Mouse (Mus musculus): Measurements from ENCODE around the gene Asphd1. TPM values are rescaled to one million over a fixed set of nuclear protein-coding genes. Genes with fewer than 3 reads are reported as not detected.
A peak's percentile ranks its signal among the peaks of the same experiment; 100 is the strongest.

The Asphd1 gene
- polyA plus RNA-seq, 1 experiment from 2014 or later = 0.40 TPM

GRCm38 (mm10) chr7:126948626-126949025, 756 bp downstream of the Asphd1 start:
- Histone ChIP-seq H3K36me3 (ENCODE audit: control insufficient read depth, insufficient read depth, low read length) (peaks cover 3% of the 10 kb centered on the region; the same call in 1 of the 2 replicates), H3K9ac (ENCODE audit: low read length) (no peak overlapping the region), H3K27me3 (ENCODE audit: control insufficient read depth, insufficient read depth, low read length) (peaks cover 20% of the 10 kb centered on the region), H3K4me2 (ENCODE audit: low read depth, low read length, severe bottlenecking) (no peak overlapping the region), H3K9me3 (ENCODE audit: control insufficient read depth, low read length) (no peaks in the 10 kb centered on the region), H3K27ac (ENCODE audit: low read depth, low read length) (no peak overlapping the region), H3K4me1 (replicated peaks; ENCODE audit: control insufficient read depth, insufficient read depth, low read length) (peaks cover 7% of the 10 kb centered on the region; the same call in 1 of the 2 replicates), H3K4me3 (ENCODE audit: low read depth, low read length) (no peak overlapping the region)
- ATAC-seq (replicated peaks; ENCODE audit: low FRiP score) = no peak
- WGBS = 83% methylated on average over 10 of the region's 10 CpGs
- no peak for DNase-seq (ENCODE audit: low spot score)

- Histone ChIP-seq H3K9me3 (ENCODE audit: control insufficient read depth, low read length) (no peaks in the 10 kb centered on the region), H3K4me2 (ENCODE audit: low read depth, low read length, severe bottlenecking) (no peak overlapping the region), H3K27me3 (ENCODE audit: control insufficient read depth, insufficient read depth, low read length) (peaks cover 15% of the 10 kb centered on the region), H3K36me3 (ENCODE audit: control insufficient read depth, insufficient read depth, low read length) (peaks cover 3% of the 10 kb centered on the region; the same call in 1 of the 2 replicates), H3K4me1 (replicated peaks; ENCODE audit: control insufficient read depth, insufficient read depth, low read length) (peaks cover 3% of the 10 kb centered on the region; the same call in 1 of the 2 replicates), H3K27ac (ENCODE audit: low read depth, low read length) (no peak overlapping the region), H3K9ac (ENCODE audit: low read length) (no peak overlapping the region), H3K4me3 (ENCODE audit: low read depth, low read length) (no peak overlapping the region)
- ATAC-seq (replicated peaks; ENCODE audit: low FRiP score) (no peak), DNase-seq (ENCODE audit: low spot score) (no peak)
- WGBS = 37% methylated on average over 3 of the region's 3 CpGs
These were observed 2.9 kb downstream of the Asphd1 start for GRCm38 (mm10) chr7:126946530-126946929.

- Histone ChIP-seq H3K27ac (ENCODE audit: low read depth, low read length) (no peak overlapping the region), H3K36me3 (ENCODE audit: control insufficient read depth, insufficient read depth, low read length) (peaks cover 6% of the 10 kb centered on the region; the same call in 1 of the 2 replicates), H3K4me1 (replicated peaks; ENCODE audit: control insufficient read depth, insufficient read depth, low read length) (no peaks in the 10 kb centered on the region), H3K4me3 (ENCODE audit: low read depth, low read length) (no peak overlapping the region), H3K27me3 (ENCODE audit: control insufficient read depth, insufficient read depth, low read length) (no peaks in the 10 kb centered on the region), H3K9ac (ENCODE audit: low read length) (no peak overlapping the region), H3K4me2 (ENCODE audit: low read depth, low read length, severe bottlenecking) (no peak overlapping the region), H3K9me3 (ENCODE audit: control insufficient read depth, low read length) (no peaks in the 10 kb centered on the region)
- no peak for DNase-seq (ENCODE audit: low spot score)
- 78% methylated on average over 5 of the region's 5 CpGs for WGBS
- ATAC-seq (replicated peaks; ENCODE audit: low FRiP score) = no peak
These were observed 7.6 kb downstream of the Asphd1 start for GRCm38 (mm10) chr7:126941801-126942200.

- Histone ChIP-seq H3K36me3 (ENCODE audit: control insufficient read depth, insufficient read depth, low read length) (peaks cover 6% of the 10 kb centered on the region; the same call in 1 of the 2 replicates), H3K27ac (ENCODE audit: low read depth, low read length) (no peak overlapping the region), H3K4me1 (replicated peaks; ENCODE audit: control insufficient read depth, insufficient read depth, low read length) (no peaks in the 10 kb centered on the region), H3K9ac (ENCODE audit: low read length) (no peak overlapping the region), H3K4me3 (ENCODE audit: low read depth, low read length) (no peak overlapping the region), H3K9me3 (ENCODE audit: control insufficient read depth, low read length) (no peaks in the 10 kb centered on the region), H3K4me2 (ENCODE audit: low read depth, low read length, severe bottlenecking) (no peak overlapping the region), H3K27me3 (ENCODE audit: control insufficient read depth, insufficient read depth, low read length) (no peaks in the 10 kb centered on the region)
- ATAC-seq (replicated peaks; ENCODE audit: low FRiP score) = no peak
- WGBS = 50% methylated on average over 6 of the region's 6 CpGs
- no peak for DNase-seq (ENCODE audit: low spot score)
These were observed 8.2 kb downstream of the Asphd1 start for GRCm38 (mm10) chr7:126941171-126941570.

- no peak overlapping the region for H3K9ac ChIP-seq (ENCODE audit: low read length)
- ATAC-seq (replicated peaks; ENCODE audit: low FRiP score) (no peak), DNase-seq (ENCODE audit: low spot score) (no peak)
- H3K4me2 ChIP-seq (ENCODE audit: low read depth, low read length, severe bottlenecking) = no peak overlapping the region
- no peak overlapping the region for H3K4me3 ChIP-seq (ENCODE audit: low read depth, low read length)
- 80% methylated on average over 2 of the region's 2 CpGs for WGBS
- no peaks in the 10 kb centered on the region for H3K9me3 ChIP-seq (ENCODE audit: control insufficient read depth, low read length)
- no peaks in the 10 kb centered on the region for H3K27me3 ChIP-seq (ENCODE audit: control insufficient read depth, insufficient read depth, low read length)
- peaks cover 1% of the 10 kb centered on the region; the same call in 1 of the 2 replicates for H3K36me3 ChIP-seq (ENCODE audit: control insufficient read depth, insufficient read depth, low read length)
- peaks cover 2% of the 10 kb centered on the region; the same call in 1 of the 2 replicates for H3K4me1 ChIP-seq (replicated peaks; ENCODE audit: control insufficient read depth, insufficient read depth, low read length)
- no peak overlapping the region for H3K27ac ChIP-seq (ENCODE audit: low read depth, low read length)
These were observed 16.7 kb downstream of the Asphd1 start for GRCm38 (mm10) chr7:126932652-126933051.

GRCm38 (mm10) chr7:126929046-126929445, 20.3 kb downstream of the Asphd1 start:
- peak overlapping the region; percentile 41; the same call in 1 of the 2 replicates for H3K27ac ChIP-seq (ENCODE audit: low read depth, low read length)
- H3K9me3 ChIP-seq (ENCODE audit: control insufficient read depth, low read length) = no peaks in the 10 kb centered on the region
- peak overlapping the region; percentile 84 for H3K9ac ChIP-seq (ENCODE audit: low read length)
- H3K4me3 ChIP-seq (ENCODE audit: low read depth, low read length) = peak overlapping the region; percentile 84
- H3K4me2 ChIP-seq (ENCODE audit: low read depth, low read length, severe bottlenecking) = peak overlapping the region; percentile 96
- no peak for DNase-seq (ENCODE audit: low spot score)
- ATAC-seq (replicated peaks; ENCODE audit: low FRiP score) = peak; percentile 80
- H3K4me1 ChIP-seq (replicated peaks; ENCODE audit: control insufficient read depth, insufficient read depth, low read length) = peaks cover 2% of the 10 kb centered on the region; the same call in 1 of the 2 replicates
- WGBS = 1% methylated on average over 27 of the region's 27 CpGs
- no peaks in the 10 kb centered on the region for H3K36me3 ChIP-seq (ENCODE audit: control insufficient read depth, insufficient read depth, low read length)
- no peaks in the 10 kb centered on the region for H3K27me3 ChIP-seq (ENCODE audit: control insufficient read depth, insufficient read depth, low read length)

GRCm38 (mm10) chr7:126928384-126929037, 20.9 kb downstream of the Asphd1 start, which contains the start of gene Kctd13:
TSS of gene Kctd13 (plus strand) at chr7:126928879.
- Histone ChIP-seq H3K4me1 (replicated peaks; ENCODE audit: control insufficient read depth, insufficient read depth, low read length) (peaks cover 2% of the 10 kb centered on the region; the same call in 1 of the 2 replicates), H3K4me2 (ENCODE audit: low read depth, low read length, severe bottlenecking) (peak within 1 kb of the TSS; percentile 96), H3K27ac (ENCODE audit: low read depth, low read length) (peak within 1 kb of the TSS; percentile 41; the same call in 1 of the 2 replicates), H3K4me3 (ENCODE audit: low read depth, low read length) (peak within 1 kb of the TSS; percentile 84), H3K36me3 (ENCODE audit: control insufficient read depth, insufficient read depth, low read length) (no peaks in the 10 kb centered on the region), H3K27me3 (ENCODE audit: control insufficient read depth, insufficient read depth, low read length) (no peaks in the 10 kb centered on the region), H3K9me3 (ENCODE audit: control insufficient read depth, low read length) (no peaks in the 10 kb centered on the region), H3K9ac (ENCODE audit: low read length) (peak within 1 kb of the TSS; percentile 84)
- ATAC-seq (replicated peaks; ENCODE audit: low FRiP score) (peak; percentile 97), DNase-seq (ENCODE audit: low spot score) (peak; percentile 95)
- 5% methylated on average over 56 of the region's 56 CpGs for WGBS

GRCm38 (mm10) chr7:126926299-126926698, 23.1 kb downstream of the Asphd1 start:
- Histone ChIP-seq H3K4me2 (ENCODE audit: low read depth, low read length, severe bottlenecking) (no peak overlapping the region), H3K4me1 (replicated peaks; ENCODE audit: control insufficient read depth, insufficient read depth, low read length) (peaks cover 2% of the 10 kb centered on the region; the same call in 1 of the 2 replicates), H3K27ac (ENCODE audit: low read depth, low read length) (no peak overlapping the region), H3K9me3 (ENCODE audit: control insufficient read depth, low read length) (no peaks in the 10 kb centered on the region), H3K4me3 (ENCODE audit: low read depth, low read length) (no peak overlapping the region), H3K9ac (ENCODE audit: low read length) (no peak overlapping the region), H3K36me3 (ENCODE audit: control insufficient read depth, insufficient read depth, low read length) (no peaks in the 10 kb centered on the region), H3K27me3 (ENCODE audit: control insufficient read depth, insufficient read depth, low read length) (no peaks in the 10 kb centered on the region)
- ATAC-seq (replicated peaks; ENCODE audit: low FRiP score) (no peak), DNase-seq (ENCODE audit: low spot score) (no peak)
- 54% methylated on average over 3 of the region's 3 CpGs for WGBS

- no peaks in the 10 kb centered on the region for H3K4me1 ChIP-seq (replicated peaks; ENCODE audit: control insufficient read depth, insufficient read depth, low read length)
- no peak overlapping the region for H3K9ac ChIP-seq (ENCODE audit: low read length)
- no peak for DNase-seq (ENCODE audit: low spot score)
- no peak overlapping the region for H3K4me3 ChIP-seq (ENCODE audit: low read depth, low read length)
- H3K27ac ChIP-seq (ENCODE audit: low read depth, low read length) = no peak overlapping the region
- H3K36me3 ChIP-seq (ENCODE audit: control insufficient read depth, insufficient read depth, low read length) = no peaks in the 10 kb centered on the region
- WGBS = 66% methylated on average over 5 of the region's 5 CpGs
- no peak overlapping the region for H3K4me2 ChIP-seq (ENCODE audit: low read depth, low read length, severe bottlenecking)
- no peaks in the 10 kb centered on the region for H3K27me3 ChIP-seq (ENCODE audit: control insufficient read depth, insufficient read depth, low read length)
- H3K9me3 ChIP-seq (ENCODE audit: control insufficient read depth, low read length) = no peaks in the 10 kb centered on the region
- ATAC-seq (replicated peaks; ENCODE audit: low FRiP score) = no peak
These were observed 25.4 kb downstream of the Asphd1 start for GRCm38 (mm10) chr7:126923999-126924398.

Data from forebrain, embryonic 11.5 days (tissue).